Mouse (Mus musculus): ENCODE measurements around the gene Myg1. TPM values are rescaled to one million over a fixed set of nuclear protein-coding genes. Genes with fewer than 3 reads are reported as not detected.

Myg1 gene
- total and polyA plus RNA-seq, 2 experiments = 25.5 to 32.3 TPM

GRCm38 (mm10) chr15:102366733-102367344, 35.3 kb downstream of the Myg1 start, which contains the start of gene Sp7:
Sp7 (minus strand) TSS chr15:102367182.
- WGBS = 14% methylated on average over 15 of the region's 15 CpGs

DNA sequence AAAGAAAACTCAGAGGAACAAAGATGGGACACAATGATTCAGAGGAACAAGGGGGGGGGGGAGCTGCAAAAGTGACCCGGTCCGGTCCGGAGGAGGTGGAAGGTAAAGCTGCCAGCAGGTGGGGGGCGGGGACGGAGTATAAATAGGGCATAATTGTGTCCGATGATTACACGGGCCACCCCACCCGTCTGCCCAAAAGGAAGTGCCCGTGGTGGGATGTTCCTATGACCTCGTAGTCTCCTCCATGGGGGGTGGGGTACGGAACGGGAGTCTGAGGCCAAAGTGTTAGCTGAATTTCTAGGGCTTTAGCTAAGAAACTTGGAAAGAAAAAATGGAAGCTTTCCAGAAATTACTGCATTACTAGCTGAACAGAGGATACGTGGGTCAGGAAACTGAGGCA, 38.5 kb downstream of the Myg1 start:
- H3K9ac ChIP-seq (ENCODE audit: low read depth, low read length) = no peak overlapping the region
- H3K4me1 ChIP-seq (ENCODE audit: control insufficient read depth, insufficient read depth, low read length) = no peaks in the 10 kb centered on the region
- no peak for TF ChIP-seq CTCF (IDR thresholded peaks at IDR 0.05; ENCODE audit: low read depth, low read length)
- no peak for TF ChIP-seq POLR2A (IDR thresholded peaks at IDR 0.05; ENCODE audit: extremely low read depth, insufficient read depth, low read length)
- H3K4me3 ChIP-seq (ENCODE audit: insufficient read depth, low read depth, low read length) = no peak overlapping the region
- 25% methylated on average over 13 of the region's 13 CpGs for WGBS
- H3K36me3 ChIP-seq (ENCODE audit: control insufficient read depth, insufficient read depth, low read length) = no peaks in the 10 kb centered on the region
- H3K79me2 ChIP-seq (ENCODE audit: control insufficient read depth, insufficient read depth, low read length) = no peaks in the 10 kb centered on the region
- DNase-seq (ENCODE audit: extremely low read depth, low read depth, low spot score) = no peak
- no peak overlapping the region for H3K27ac ChIP-seq (replicated peaks; ENCODE audit: insufficient read depth, low read depth, low read length)
- peaks cover 18% of the 10 kb centered on the region; the same call in 1 of the 2 replicates for H3K27me3 ChIP-seq (ENCODE audit: control insufficient read depth, insufficient read depth, low read length)

More at GRCm38 (mm10) chr15:102366733-102367344, 35.3 kb downstream of the Myg1 start, which contains the start of gene Sp7:
- no peak within 1 kb of the TSS for H3K27ac ChIP-seq (replicated peaks; ENCODE audit: insufficient read depth, low read depth, low read length)
- H3K9ac ChIP-seq (ENCODE audit: low read depth, low read length) = no peak within 1 kb of the TSS
- H3K4me1 ChIP-seq (ENCODE audit: control insufficient read depth, insufficient read depth, low read length) = no peaks in the 10 kb centered on the region
- H3K79me2 ChIP-seq (ENCODE audit: control insufficient read depth, insufficient read depth, low read length) = no peaks in the 10 kb centered on the region
- H3K4me3 ChIP-seq (ENCODE audit: insufficient read depth, low read depth, low read length) = no peak within 1 kb of the TSS
- no peaks in the 10 kb centered on the region for H3K36me3 ChIP-seq (ENCODE audit: control insufficient read depth, insufficient read depth, low read length)
- peaks cover 18% of the 10 kb centered on the region; the same call in 1 of the 2 replicates for H3K27me3 ChIP-seq (ENCODE audit: control insufficient read depth, insufficient read depth, low read length)
- DNase-seq (ENCODE audit: extremely low read depth, low read depth, low spot score) = no peak
- TF ChIP-seq CTCF (IDR thresholded peaks at IDR 0.05; ENCODE audit: low read depth, low read length) (no peak), POLR2A (IDR thresholded peaks at IDR 0.05; ENCODE audit: extremely low read depth, insufficient read depth, low read length) (no peak)

DNA sequence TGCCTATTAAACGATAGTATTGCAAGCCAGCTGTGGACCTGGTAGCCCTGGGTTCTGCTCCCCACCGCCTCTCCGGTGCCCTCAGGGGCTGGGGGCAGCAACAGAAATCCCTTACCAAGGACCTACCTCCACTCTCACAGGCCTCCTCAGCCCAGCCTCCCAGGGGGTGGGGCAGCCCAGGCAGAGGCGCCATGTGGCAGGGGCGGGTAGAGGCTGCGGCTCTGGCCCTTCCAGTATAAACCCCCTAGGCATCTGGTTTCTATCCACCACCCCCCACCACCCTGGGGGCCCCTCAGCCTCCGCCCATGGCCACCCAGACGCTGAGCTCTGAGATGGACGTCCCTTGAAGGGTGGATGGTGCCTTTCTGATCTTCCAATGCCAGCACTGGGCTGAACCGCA, 39.2 kb downstream of the Myg1 start:
- TF ChIP-seq CTCF (IDR thresholded peaks at IDR 0.05; ENCODE audit: low read depth, low read length) = no peak
- no peak for TF ChIP-seq POLR2A (IDR thresholded peaks at IDR 0.05; ENCODE audit: extremely low read depth, insufficient read depth, low read length)
- no peak overlapping the region for H3K27ac ChIP-seq (replicated peaks; ENCODE audit: insufficient read depth, low read depth, low read length)
- H3K4me3 ChIP-seq (ENCODE audit: insufficient read depth, low read depth, low read length) = no peak overlapping the region
- H3K79me2 ChIP-seq (ENCODE audit: control insufficient read depth, insufficient read depth, low read length) = no peaks in the 10 kb centered on the region
- no peaks in the 10 kb centered on the region for H3K36me3 ChIP-seq (ENCODE audit: control insufficient read depth, insufficient read depth, low read length)
- H3K4me1 ChIP-seq (ENCODE audit: control insufficient read depth, insufficient read depth, low read length) = no peaks in the 10 kb centered on the region
- no peak overlapping the region for H3K9ac ChIP-seq (ENCODE audit: low read depth, low read length)
- peaks cover 18% of the 10 kb centered on the region; the same call in 1 of the 2 replicates for H3K27me3 ChIP-seq (ENCODE audit: control insufficient read depth, insufficient read depth, low read length)
- no peak for DNase-seq (ENCODE audit: extremely low read depth, low read depth, low spot score)
- WGBS = 40% methylated on average over 10 of the region's 10 CpGs

- 2% methylated on average over 43 of the region's 43 CpGs for WGBS
- H3K27me3 ChIP-seq (ENCODE audit: control insufficient read depth, insufficient read depth, low read length) = no peaks in the 10 kb centered on the region
- DNase-seq (ENCODE audit: extremely low read depth, low read depth, low spot score) = peak; percentile 19
Observed at GRCm38 (mm10) chr15:102376453-102377162, 45.1 kb downstream of the Myg1 start.

DNA sequence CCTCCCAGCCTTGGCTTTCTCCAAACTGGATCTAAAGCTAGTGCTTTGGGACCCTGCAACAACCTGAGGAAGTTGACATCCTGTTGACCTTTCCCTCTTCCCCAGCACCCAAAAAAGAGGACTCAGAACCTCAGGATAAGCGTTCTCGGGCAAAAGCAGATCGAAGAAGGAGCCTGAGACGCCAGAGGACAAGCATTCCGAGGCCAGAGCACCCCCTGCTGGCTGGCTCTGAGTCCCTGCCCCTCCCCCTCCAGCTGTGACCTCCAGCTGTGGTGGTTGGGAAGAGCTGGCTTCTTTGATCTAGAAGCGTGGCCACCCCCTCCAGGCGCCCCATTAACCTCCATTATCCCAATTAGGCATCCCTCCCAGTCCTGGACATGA, 45.6 kb downstream of the Myg1 start:
- H3K27me3 ChIP-seq (ENCODE audit: control insufficient read depth, insufficient read depth, low read length) = no peaks in the 10 kb centered on the region

More at GRCm38 (mm10) chr15:102376453-102377162, 45.1 kb downstream of the Myg1 start:
- TF ChIP-seq POLR2A (IDR thresholded peaks at IDR 0.05; ENCODE audit: extremely low read depth, insufficient read depth, low read length) (peak; percentile 79), CTCF (IDR thresholded peaks at IDR 0.05; ENCODE audit: low read depth, low read length) (no peak)
- H3K79me2 ChIP-seq (ENCODE audit: control insufficient read depth, insufficient read depth, low read length) = no peaks in the 10 kb centered on the region
- peak overlapping the region; percentile 89 for H3K9ac ChIP-seq (ENCODE audit: low read depth, low read length)
- peak overlapping the region; percentile 82 for H3K27ac ChIP-seq (replicated peaks; ENCODE audit: insufficient read depth, low read depth, low read length)
- peak overlapping the region; percentile 77 for H3K4me3 ChIP-seq (ENCODE audit: insufficient read depth, low read depth, low read length)
- no peaks in the 10 kb centered on the region for H3K36me3 ChIP-seq (ENCODE audit: control insufficient read depth, insufficient read depth, low read length)
- H3K4me1 ChIP-seq (ENCODE audit: control insufficient read depth, insufficient read depth, low read length) = peaks cover 5% of the 10 kb centered on the region; the same call in 1 of the 2 replicates

More for the DNA sequence above, 45.6 kb downstream of the Myg1 start:
- peak; percentile 70 for DNase-seq (ENCODE audit: extremely low read depth, low read depth, low spot score)
- H3K36me3 ChIP-seq (ENCODE audit: control insufficient read depth, insufficient read depth, low read length) = no peaks in the 10 kb centered on the region
- H3K27ac ChIP-seq (replicated peaks; ENCODE audit: insufficient read depth, low read depth, low read length) = peak overlapping the region; percentile 82
- peak overlapping the region; percentile 77 for H3K4me3 ChIP-seq (ENCODE audit: insufficient read depth, low read depth, low read length)
- no peaks in the 10 kb centered on the region for H3K79me2 ChIP-seq (ENCODE audit: control insufficient read depth, insufficient read depth, low read length)
- no peak for TF ChIP-seq POLR2A (IDR thresholded peaks at IDR 0.05; ENCODE audit: extremely low read depth, insufficient read depth, low read length)
- peak; percentile 96 for TF ChIP-seq CTCF (IDR thresholded peaks at IDR 0.05; ENCODE audit: low read depth, low read length)
- WGBS = 1% methylated on average over 7 of the region's 7 CpGs
- H3K9ac ChIP-seq (ENCODE audit: low read depth, low read length) = peak overlapping the region; percentile 89
- H3K4me1 ChIP-seq (ENCODE audit: control insufficient read depth, insufficient read depth, low read length) = peaks cover 7% of the 10 kb centered on the region; the same call in 1 of the 2 replicates
